Mouse (Mus musculus) CH12.LX (cell line): ENCODE results near the gene Aftph. TPM values are rescaled to one million over a fixed set of nuclear protein-coding genes. Genes with fewer than 3 reads are reported as not detected.

ENCODE experiments used
- DNase-seq: peaks from one replicate; pipeline ENCODE4 v3.0.0-alpha.2; 2013; ENCODE audit errors: extremely low read depth
- H3K27ac ChIP-seq: 2 replicates; pipeline ENCODE4 v1.5.1; 2012; ENCODE audit warnings: low read depth, mild to moderate bottlenecking, control low read depth, moderate library complexity; ENCODE audit not compliant: insufficient read depth
- H3K27me3 ChIP-seq: replicated peaks from 2 replicates; pipeline ENCODE3; 2012; ENCODE audit warnings: inconsistent platforms
- H3K36me3 ChIP-seq, 2 experiments: replicated peaks in 1 of 2; 2 replicates each; pipeline versions ENCODE3 to v1.6.1; 2012; ENCODE audit warnings: inconsistent platforms in 1 of 2, low read length in 1 of 2, mild to moderate bottlenecking in 1 of 2, mixed read lengths in 1 of 2, moderate library complexity in 1 of 2; ENCODE audit not compliant: control insufficient read depth in 1 of 2, insufficient read depth in 1 of 2
- H3K4me1 ChIP-seq, 2 experiments: 2 replicates each; pipeline ENCODE4 v1.6.1; 2012; ENCODE audit warnings: inconsistent platforms in 1 of 2, moderate library complexity in 1 of 2; ENCODE audit not compliant: insufficient read depth in 2 of 2, control insufficient read depth in 1 of 2
- H3K4me2 ChIP-seq: 2 replicates; pipeline ENCODE4 v1.6.1; 2012; ENCODE audit warnings: low read depth, mild to moderate bottlenecking, control low read depth; ENCODE audit not compliant: poor library complexity, insufficient read depth, severe bottlenecking
- H3K4me3 ChIP-seq, 3 experiments: fragments of 150-350 bp in 1 of 3; sonication (generic) in 1 of 3; replicated peaks in 1 of 3; 2 replicates each; pipeline versions ENCODE3 to v1.5.1; 2011 to 2012; ENCODE audit warnings: low read depth in 2 of 3, low read length in 2 of 3, mild to moderate bottlenecking in 2 of 3, moderate library complexity in 2 of 3, control low read depth in 1 of 3, improper control_type of control experiment in 1 of 3, inconsistent platforms in 1 of 3, mixed read lengths in 1 of 3; ENCODE audit not compliant: poor library complexity in 1 of 3
- H3K79me2 ChIP-seq: replicated peaks from 2 replicates; pipeline ENCODE4 v1.6.1; 2012; ENCODE audit warnings: mild to moderate bottlenecking, moderate library complexity; ENCODE audit not compliant: control insufficient read depth, poor library complexity, insufficient read depth, severe bottlenecking; ENCODE audit errors: extremely low read depth
- H3K9ac ChIP-seq: 2 replicates; pipeline ENCODE4 v1.6.1; 2012; ENCODE audit warnings: low read depth, mild to moderate bottlenecking, control low read depth, moderate library complexity; ENCODE audit not compliant: insufficient read depth
- H3K9me3 ChIP-seq: replicated peaks from 2 replicates; pipeline ENCODE3; 2012; ENCODE audit warnings: low read length, inconsistent platforms, mixed read lengths
- BHLHE40 ChIP-seq: IDR thresholded peaks from 2 replicates; pipeline ENCODE4 v1.6.1; 2011; ENCODE audit warnings: mild to moderate bottlenecking, low read depth, low read length, improper control_type of control experiment
- CHD1 ChIP-seq: IDR thresholded peaks from 2 replicates; pipeline ENCODE4 v1.6.1; 2012; ENCODE audit warnings: low read depth, low read length, improper control_type of control experiment, inconsistent platforms
- CHD2 ChIP-seq: IDR thresholded peaks from 2 replicates; pipeline ENCODE4 v1.6.1; 2011; ENCODE audit warnings: low read length, improper control_type of control experiment
- CTCF ChIP-seq, 2 experiments: IDR thresholded peaks in 1 of 2; conservative IDR thresholded peaks in 1 of 2; 2 replicates each; pipeline ENCODE4 v1.5.1; 2011 to 2012; ENCODE audit warnings: low read depth in 2 of 2, low read length in 2 of 2, improper control_type of control experiment in 1 of 2, inconsistent platforms in 1 of 2, mild to moderate bottlenecking in 1 of 2, moderate library complexity in 1 of 2
- E2F4 ChIP-seq: IDR thresholded peaks from 2 replicates; pipeline ENCODE4 v1.6.1; 2011; ENCODE audit warnings: low read depth, low read length, improper control_type of control experiment; ENCODE audit not compliant: insufficient replicate concordance
- ELF1 ChIP-seq: IDR thresholded peaks from 2 replicates; pipeline ENCODE4 v1.6.1; 2014; ENCODE audit warnings: low read depth, mild to moderate bottlenecking, inconsistent platforms, low read length, improper control_type of control experiment
- EP300 ChIP-seq: IDR thresholded peaks from 2 replicates; pipeline ENCODE4 v1.6.1; 2011; ENCODE audit warnings: low read length, improper control_type of control experiment
- ETS1 ChIP-seq: conservative IDR thresholded peaks from 2 replicates; pipeline ENCODE4 v1.6.1; 2012; ENCODE audit warnings: low read depth, mild to moderate bottlenecking, inconsistent platforms, low read length, improper control_type of control experiment, moderate library complexity
- JUN ChIP-seq: IDR thresholded peaks from 2 replicates; pipeline ENCODE4 v1.6.1; 2011; ENCODE audit warnings: low read depth, mild to moderate bottlenecking, low read length, improper control_type of control experiment, moderate library complexity; ENCODE audit not compliant: insufficient read depth
- JUND ChIP-seq: conservative IDR thresholded peaks from 2 replicates; pipeline ENCODE4 v1.6.1; 2011; ENCODE audit warnings: low read depth, low read length, improper control_type of control experiment
- MAFK ChIP-seq: IDR thresholded peaks from 2 replicates; pipeline ENCODE4 v1.6.1; 2011; ENCODE audit warnings: low read length, improper control_type of control experiment; ENCODE audit not compliant: insufficient replicate concordance
- MAZ ChIP-seq: IDR thresholded peaks from 2 replicates; pipeline ENCODE4 v1.6.1; 2012; ENCODE audit warnings: low read depth, mild to moderate bottlenecking, inconsistent platforms, low read length, improper control_type of control experiment, moderate library complexity
- MXI1 ChIP-seq: IDR thresholded peaks from 2 replicates; pipeline ENCODE4 v1.6.1; 2011; ENCODE audit warnings: mild to moderate bottlenecking, low read depth, low read length, improper control_type of control experiment
- MYC ChIP-seq: IDR thresholded peaks from 2 replicates; pipeline ENCODE4 v1.6.1; 2011; ENCODE audit warnings: low read depth, mild to moderate bottlenecking, improper control_type of control experiment, low read length
- NRF1 ChIP-seq: IDR thresholded peaks from 2 replicates; pipeline ENCODE4 v1.6.1; 2014; ENCODE audit warnings: low read depth, mild to moderate bottlenecking, inconsistent platforms, low read length, improper control_type of control experiment, moderate library complexity
- RCOR1 ChIP-seq: conservative IDR thresholded peaks from 2 replicates; pipeline ENCODE4 v1.6.1; 2012; ENCODE audit warnings: low read depth, mild to moderate bottlenecking, inconsistent platforms, low read length, improper control_type of control experiment
- SMC3 ChIP-seq: IDR thresholded peaks from 2 replicates; pipeline ENCODE4 v1.6.1; 2011; ENCODE audit warnings: low read depth, low read length, improper control_type of control experiment
- TBP ChIP-seq: conservative IDR thresholded peaks from 2 replicates; pipeline ENCODE4 v1.6.1; 2011; ENCODE audit warnings: low read depth, low read length, improper control_type of control experiment
- TCF12 ChIP-seq: IDR thresholded peaks from 2 replicates; pipeline ENCODE4 v1.6.1; 2014; ENCODE audit warnings: low read depth, mild to moderate bottlenecking, inconsistent platforms, low read length, improper control_type of control experiment
- USF1 ChIP-seq: IDR thresholded peaks from 2 replicates; pipeline ENCODE4 v1.6.1; 2014; ENCODE audit warnings: low read depth, mild to moderate bottlenecking, inconsistent platforms, low read length, improper control_type of control experiment
- USF2 ChIP-seq: conservative IDR thresholded peaks from 2 replicates; pipeline ENCODE4 v1.6.1; 2011; ENCODE audit warnings: low read depth, low read length, improper control_type of control experiment
- ZKSCAN1 ChIP-seq: IDR thresholded peaks from 2 replicates; pipeline ENCODE4 v1.6.1; 2012; ENCODE audit warnings: low read depth, inconsistent platforms, low read length, improper control_type of control experiment, borderline replicate concordance
- dilution Hi-C: fragments of 300-500 bp; cut with MboI; formaldehyde crosslinking; loops from 2 replicates; pipeline ENCODE4 v1.14.3; 2020; ENCODE audit warnings: low sequenced_read_pairs; ENCODE audit not compliant: extremely low pct_unique_long_range_greater_than_20kb, extremely low pct_ligation_motif_present
- in situ Hi-C: fragments of 300-500 bp; cut with MboI; formaldehyde crosslinking; loops from 3 replicates; pipeline ENCODE4 v1.14.3; 2019; ENCODE audit warnings: low sequenced_read_pairs, low pct_ligation_motif_present, low pct_unique_long_range_greater_than_20kb, mixed read lengths
- polyA plus RNA-seq: library from polyadenylated mRNA; unstranded; fragments of >175 nt; gene quantifications from 2 replicates; pipeline ENCODE4 v1.2.1, GENCODE M21; 2012; ENCODE audit warnings: low read depth; ENCODE audit not compliant: insufficient read length
- total RNA-seq, 2 experiments: library from RNA; depleted of rRNA; stranded (reverse); fragments of 300-350 nt in 1 of 2; fragments of >200 nt in 1 of 2; gene quantifications; 2 replicates each; pipeline ENCODE4 v1.2.3; 2012 to 2014

Gene Aftph
- total and polyA plus RNA-seq, 3 experiments: 53.7 to 80.0 (median 53.9) TPM

- Histone ChIP-seq H3K9me3 (peaks cover 11% of the 10 kb centered on the region), H3K36me3 (no peaks in the 10 kb centered on the region), H3K79me2 (no peaks in the 10 kb centered on the region), H3K9ac (no peak overlapping the region), H3K4me1 (no peaks in the 10 kb centered on the region), H3K4me2 (no peak overlapping the region), H3K27ac (no peak overlapping the region), H3K4me3 (no peak overlapping the region), H3K27me3 (no peaks in the 10 kb centered on the region)
- in situ Hi-C loops (no loop called here), dilution Hi-C loops (no loop called here)
- TF ChIP-seq ETS1 (no peak), ELF1 (no peak)
- DNase-seq: no peak
These were observed 44.8 kb upstream of the Aftph start for GRCm38 (mm10) chr11:20786191-20786590.

- no peak for DNase-seq
- no peaks in the 10 kb centered on the region for H3K36me3 ChIP-seq
- H3K4me1 ChIP-seq: no peaks in the 10 kb centered on the region
- no peak overlapping the region for H3K27ac ChIP-seq
- in situ Hi-C loops (no loop called here), dilution Hi-C loops (no loop called here)
- no peaks in the 10 kb centered on the region for H3K79me2 ChIP-seq
- H3K9ac ChIP-seq: no peak overlapping the region
- H3K27me3 ChIP-seq: no peaks in the 10 kb centered on the region
- no peak overlapping the region for H3K4me3 ChIP-seq
- TF ChIP-seq USF2 (no peak), ETS1 (no peak), EP300 (no peak), MAFK (no peak), MAZ (no peak), ZKSCAN1 (no peak), USF1 (no peak), E2F4 (no peak)
- H3K4me2 ChIP-seq: no peak overlapping the region
- peaks cover 11% of the 10 kb centered on the region for H3K9me3 ChIP-seq
These were observed 43.8 kb upstream of the Aftph start for GRCm38 (mm10) chr11:20785186-20785585.

- no peak for TF ChIP-seq ETS1
- no peak for TF ChIP-seq TBP
- no peak for TF ChIP-seq SMC3
- no peak for TF ChIP-seq USF2
- TF ChIP-seq NRF1: no peak
- TF ChIP-seq RCOR1: no peak
- no peak for TF ChIP-seq CHD2
- TF ChIP-seq CTCF (conservative IDR thresholded peaks at IDR 0.05 in 1 of 2, IDR thresholded peaks at IDR 0.05 in 1 of 2; ENCODE audit: low read depth in 2 of 2, low read length in 2 of 2): no peak
- no peak for TF ChIP-seq JUN
- TF ChIP-seq ELF1: no peak
- no peak for TF ChIP-seq MXI1
- no peak for TF ChIP-seq CHD1
- TF ChIP-seq TCF12: no peak
- TF ChIP-seq MYC: no peak
- TF ChIP-seq BHLHE40: no peak
- no peak for TF ChIP-seq JUND
- Histone ChIP-seq H3K4me2 (no peak overlapping the region), H3K36me3 (no peaks in the 10 kb centered on the region), H3K27ac (no peak overlapping the region), H3K9me3 (peaks cover 11% of the 10 kb centered on the region), H3K4me3 (no peak overlapping the region), H3K9ac (no peak overlapping the region), H3K4me1 (no peaks in the 10 kb centered on the region), H3K79me2 (no peaks in the 10 kb centered on the region), H3K27me3 (no peaks in the 10 kb centered on the region)
- no peak for DNase-seq
- dilution Hi-C loops (no loop called here), in situ Hi-C loops (no loop called here)
These were observed 43.4 kb upstream of the Aftph start for GRCm38 (mm10) chr11:20784776-20785175.
